Mouse (Mus musculus): ENCODE measurements at regions not wholly inside any gene's neighbourhood (a gene's known extent, or its start where the extent isn't known, plus 50 kb on each side); places are given as distances from the start of the nearest gene placed in this dataset.

GRCm38 (mm10) chr6:81724601-81725545, 198.6 kb upstream of the Gcfc2 start:
- no peak for DNase-seq (ENCODE audit: low spot score in 2 of 2)

GRCm38 (mm10) chr6:81731631-81732030, 191.8 kb upstream of the Gcfc2 start:
- DNase-seq (ENCODE audit: low spot score in 2 of 2) = no peak

GRCm38 (mm10) chr6:81733527-81733926, 189.9 kb upstream of the Gcfc2 start:
- no peak for DNase-seq (ENCODE audit: low spot score in 2 of 2)

- peak in 1 of 2 experiments; percentile 59 for DNase-seq (ENCODE audit: low spot score in 2 of 2)
Measured at GRCm38 (mm10) chr6:81738466-81738865, 185.0 kb upstream of the Gcfc2 start.

DNA sequence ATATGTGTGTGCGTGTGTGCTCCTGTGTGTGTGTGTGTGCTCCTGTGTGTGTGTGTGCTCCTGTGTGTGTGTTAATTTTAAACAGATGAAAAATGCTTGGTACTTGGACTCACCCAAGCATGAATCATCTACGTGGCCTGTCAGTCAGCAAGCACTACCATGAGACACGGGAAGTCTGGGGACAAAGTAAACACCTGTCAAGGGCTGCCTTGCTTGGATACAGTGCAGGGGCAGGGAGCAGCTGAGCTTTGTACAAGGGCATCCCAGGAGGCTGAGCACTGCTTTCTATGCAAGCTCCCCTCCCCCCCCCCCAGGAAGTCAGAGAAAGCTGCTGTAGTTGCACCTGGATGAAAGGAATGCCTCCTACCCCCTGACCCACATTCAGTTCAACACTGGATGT, 173.8 kb upstream of the Gcfc2 start:
- no peak for DNase-seq (ENCODE audit: low spot score in 2 of 2)

DNA sequence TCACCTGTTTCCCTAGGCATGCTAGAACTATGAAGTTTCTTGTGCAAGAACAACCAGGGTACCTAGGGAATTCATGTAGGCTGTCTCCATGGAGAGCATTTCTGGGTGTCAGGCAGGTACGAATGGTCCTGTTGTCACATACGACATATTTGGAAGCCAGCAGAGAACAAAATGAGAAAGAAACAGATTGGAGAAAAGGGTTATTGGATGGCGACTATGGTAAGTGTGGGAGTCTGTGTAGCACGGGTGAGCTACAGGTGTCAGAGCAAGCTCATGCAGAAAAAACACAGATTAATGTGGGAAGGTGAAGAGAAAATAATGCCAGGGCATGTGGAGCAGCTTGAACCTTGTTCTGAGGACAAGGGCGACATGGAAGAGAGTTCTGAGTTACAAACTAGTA, 171.8 kb upstream of the Gcfc2 start:
- no peak for DNase-seq (ENCODE audit: low spot score in 2 of 2)

GRCm38 (mm10) chr6:81756242-81756641, 167.2 kb upstream of the Gcfc2 start:
- no peak for DNase-seq (ENCODE audit: low spot score in 2 of 2)

DNA sequence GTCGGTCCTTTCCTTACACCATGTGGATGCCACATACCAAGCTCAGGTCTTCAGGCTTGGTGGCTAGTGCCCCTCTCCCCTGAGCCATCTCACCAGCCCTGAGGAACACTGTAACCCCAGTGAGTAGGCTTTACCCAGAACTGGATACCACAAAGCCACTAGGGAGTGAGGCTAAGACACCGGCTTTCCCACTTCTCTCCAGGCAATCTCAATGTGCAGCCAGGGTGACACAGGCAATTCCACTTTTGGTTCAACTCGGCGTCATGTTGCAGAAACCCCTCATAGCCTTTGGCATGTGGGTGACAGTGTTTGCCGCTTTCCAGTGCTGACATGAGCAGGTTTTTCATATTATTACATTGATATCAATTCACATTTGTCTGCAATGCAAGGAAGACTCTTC, 164.6 kb upstream of the Gcfc2 start:
- no peak for DNase-seq (ENCODE audit: low spot score in 2 of 2)

- DNase-seq (ENCODE audit: low spot score in 2 of 2) = no peak
Measured at GRCm38 (mm10) chr6:81760181-81760580, 163.3 kb upstream of the Gcfc2 start.

GRCm38 (mm10) chr6:81765831-81766230, 157.6 kb upstream of the Gcfc2 start:
- DNase-seq (ENCODE audit: low spot score in 2 of 2) = no peak

GRCm38 (mm10) chr6:81766800-81767199, 156.7 kb upstream of the Gcfc2 start:
- DNase-seq (ENCODE audit: low spot score in 2 of 2) = no peak

DNA sequence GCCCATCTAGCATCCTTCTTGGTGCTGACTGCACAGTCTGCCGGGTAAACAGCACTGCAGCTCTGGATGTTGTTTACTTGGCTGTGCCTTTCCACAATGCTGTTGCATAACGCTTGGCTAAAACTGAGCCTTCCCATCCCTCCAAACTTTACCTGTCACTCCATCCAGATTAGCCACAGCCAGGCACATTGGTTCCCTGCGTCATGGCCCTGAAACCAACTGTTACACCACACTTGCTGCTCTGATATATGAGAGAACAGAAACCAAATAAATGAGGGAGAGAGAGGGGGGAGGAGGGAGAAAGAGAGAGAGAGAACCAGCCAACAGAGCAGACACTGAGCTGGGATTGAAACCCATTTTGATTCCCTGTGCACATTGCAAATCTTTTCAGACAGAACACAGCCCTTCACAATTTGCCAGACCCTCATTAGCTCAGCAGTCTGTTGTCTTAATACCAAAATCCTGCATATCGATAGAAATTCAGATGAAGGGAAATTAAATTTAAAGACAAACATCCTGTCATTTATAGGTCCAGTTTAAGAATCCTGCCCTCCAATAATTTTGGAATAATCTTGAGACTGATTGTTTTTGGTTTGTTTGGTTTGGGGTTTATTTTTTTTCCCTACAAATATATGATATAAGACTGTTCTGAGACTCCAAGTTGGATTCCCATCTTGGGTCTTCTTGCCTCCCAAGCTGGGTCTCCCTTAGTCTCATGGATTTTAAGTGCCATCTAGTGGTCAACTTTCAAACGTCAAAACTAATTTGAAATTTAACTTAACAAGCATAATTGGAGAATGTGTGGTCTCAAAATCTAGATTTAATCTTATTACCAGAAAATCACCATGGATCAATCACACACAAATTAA, 154.6 kb upstream of the Gcfc2 start:
- no peak for DNase-seq (ENCODE audit: low spot score in 2 of 2)

DNA sequence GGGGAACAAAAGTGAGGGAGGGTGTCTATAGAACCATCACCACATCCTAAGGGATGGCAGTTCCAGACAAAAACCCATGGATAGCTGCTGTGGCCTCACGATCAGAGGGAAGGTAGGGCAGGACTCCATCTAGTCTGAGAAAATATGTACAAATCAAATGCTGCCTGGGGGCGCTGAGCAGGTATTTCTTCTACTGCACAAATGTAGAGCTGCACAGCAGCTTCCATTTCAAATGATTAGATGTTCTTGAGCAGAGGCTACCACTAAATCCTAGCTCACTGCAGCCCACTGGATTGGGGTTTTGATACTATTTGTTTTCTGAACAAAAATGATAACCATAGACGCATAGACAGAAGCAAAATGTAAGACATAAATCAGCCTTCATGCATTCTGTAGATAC, 153.2 kb upstream of the Gcfc2 start:
- DNase-seq (ENCODE audit: low spot score in 2 of 2) = no peak

DNA sequence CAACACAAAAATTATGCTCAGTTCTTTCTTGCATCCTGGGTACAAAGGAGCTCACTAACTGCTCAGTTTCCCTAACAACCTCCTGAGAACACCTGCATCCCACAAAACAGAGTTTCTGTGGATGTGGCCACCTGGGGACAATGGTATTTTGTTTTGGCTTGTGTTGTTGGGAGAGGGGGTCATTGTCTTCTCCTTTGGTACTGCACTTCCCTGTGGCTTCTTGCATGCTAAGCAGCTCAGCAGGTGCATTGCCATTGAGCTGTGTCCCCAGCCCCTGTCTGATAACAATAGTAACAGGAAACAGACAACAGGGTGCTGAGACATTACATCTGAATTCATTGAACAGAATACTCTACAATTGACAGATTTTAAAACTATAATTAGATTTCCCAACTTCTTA, 151.6 kb upstream of the Gcfc2 start:
- DNase-seq (ENCODE audit: low spot score in 2 of 2) = no peak

DNA sequence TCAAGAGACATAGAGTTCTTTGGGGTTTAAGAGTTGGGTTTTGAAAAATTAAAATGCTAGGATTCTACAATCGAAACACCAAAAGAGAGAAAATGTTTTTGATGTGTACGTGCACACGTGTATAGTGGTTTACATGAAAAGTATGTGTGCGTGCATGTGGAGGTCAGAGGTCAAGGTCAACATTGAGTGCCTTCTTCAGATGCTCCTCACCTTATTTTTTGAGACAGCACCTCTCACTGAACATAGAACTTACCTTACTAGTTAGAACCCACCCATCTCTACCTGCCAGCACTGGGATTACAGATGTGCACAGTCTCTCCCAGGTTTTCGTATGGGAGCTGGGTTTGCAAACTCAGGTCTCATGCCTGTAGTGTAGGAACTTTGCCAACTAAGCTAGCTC, 141.3 kb upstream of the Gcfc2 start:
- no peak for DNase-seq (ENCODE audit: low spot score in 2 of 2)

DNA sequence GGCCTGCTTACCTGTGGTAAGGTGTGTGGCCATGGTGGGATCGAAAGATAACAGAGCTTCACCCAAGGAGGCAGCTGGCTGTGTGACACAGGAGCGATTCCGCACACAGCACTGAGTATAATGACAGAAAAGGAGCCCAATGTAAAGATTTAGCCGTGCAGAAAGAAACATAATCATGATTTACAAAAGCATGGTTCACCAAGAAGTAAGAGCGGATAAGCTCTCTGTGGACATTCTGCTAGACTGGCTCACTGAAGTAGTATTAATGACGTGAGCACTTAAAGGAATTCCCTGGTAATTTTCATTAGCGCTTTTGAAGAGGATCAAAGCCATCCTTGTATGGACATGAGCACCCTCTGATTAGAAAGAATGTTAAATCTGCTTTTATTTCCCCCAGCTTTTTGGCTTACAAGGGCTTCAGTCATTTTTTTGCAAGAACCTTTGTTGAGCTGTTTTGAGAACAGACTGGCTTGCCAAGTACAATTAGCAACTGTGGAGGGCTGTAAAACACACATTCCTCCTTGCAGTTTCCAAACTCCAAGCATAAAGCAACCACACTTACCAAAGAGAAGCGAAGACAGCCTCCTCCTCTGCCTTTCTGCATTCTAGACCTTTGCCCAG, 140.5 kb upstream of the Gcfc2 start:
- DNase-seq (ENCODE audit: low spot score in 2 of 2) = no peak

DNA sequence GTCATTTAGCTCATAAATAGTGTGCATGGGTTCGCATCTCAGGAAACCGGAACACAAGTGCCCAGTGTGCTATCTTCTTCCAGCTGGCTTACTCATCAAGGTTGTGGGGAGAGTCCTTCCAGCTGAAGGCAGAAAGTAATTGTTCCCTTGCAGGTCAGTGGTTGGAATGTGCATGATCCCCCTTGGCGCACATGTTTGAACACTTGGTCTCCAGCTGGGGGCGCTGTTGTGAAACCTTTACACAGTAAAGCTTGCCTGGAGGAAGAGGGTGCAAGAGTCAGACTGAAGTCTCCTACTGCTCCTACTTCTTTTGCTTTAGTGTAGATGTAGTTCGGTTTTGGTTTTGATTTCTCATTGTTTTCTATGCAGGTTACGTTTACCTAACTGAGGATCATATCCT, 128.2 kb upstream of the Gcfc2 start:
- no peak for DNase-seq (ENCODE audit: low spot score in 2 of 2)

- DNase-seq (ENCODE audit: low spot score in 2 of 2) = no peak
Measured at GRCm38 (mm10) chr6:81800822-81801221, 122.6 kb upstream of the Gcfc2 start.

DNA sequence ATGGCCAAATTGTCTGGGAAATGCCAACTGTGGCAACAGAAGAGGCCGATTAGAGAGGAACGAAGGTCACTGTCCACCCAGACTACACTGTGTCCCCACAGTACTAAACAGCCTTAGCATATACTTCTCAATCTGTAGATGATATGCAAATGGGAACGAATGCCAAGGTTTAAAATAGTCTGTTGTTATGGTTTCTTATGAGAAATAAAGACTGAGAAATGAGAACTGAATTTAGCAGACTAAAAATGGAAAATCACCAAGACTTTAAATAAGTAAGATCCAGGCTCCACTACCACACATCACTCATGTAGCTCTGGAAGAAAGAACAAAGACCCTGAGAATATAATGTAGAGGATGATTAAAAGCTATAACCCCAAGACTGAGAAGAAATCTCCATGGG, 121.7 kb upstream of the Gcfc2 start:
- no peak for DNase-seq (ENCODE audit: low spot score in 2 of 2)

GRCm38 (mm10) chr6:81805942-81806341, 117.5 kb upstream of the Gcfc2 start:
- DNase-seq (ENCODE audit: low spot score in 2 of 2) = no peak

- no peak for DNase-seq (ENCODE audit: low spot score in 2 of 2)
Measured at GRCm38 (mm10) chr6:81808712-81809111, 114.8 kb upstream of the Gcfc2 start.
